Mouse (Mus musculus): ENCODE results near the gene H2al1g. TPM values are rescaled to one million over a fixed set of nuclear protein-coding genes. Genes with fewer than 3 reads are reported as not detected.

The H2al1g gene
- polyA plus RNA-seq (2015; fragmentation: Nextera tagmentation; extraction: Ambion mirVana): not detected in 2 replicates

DNA sequence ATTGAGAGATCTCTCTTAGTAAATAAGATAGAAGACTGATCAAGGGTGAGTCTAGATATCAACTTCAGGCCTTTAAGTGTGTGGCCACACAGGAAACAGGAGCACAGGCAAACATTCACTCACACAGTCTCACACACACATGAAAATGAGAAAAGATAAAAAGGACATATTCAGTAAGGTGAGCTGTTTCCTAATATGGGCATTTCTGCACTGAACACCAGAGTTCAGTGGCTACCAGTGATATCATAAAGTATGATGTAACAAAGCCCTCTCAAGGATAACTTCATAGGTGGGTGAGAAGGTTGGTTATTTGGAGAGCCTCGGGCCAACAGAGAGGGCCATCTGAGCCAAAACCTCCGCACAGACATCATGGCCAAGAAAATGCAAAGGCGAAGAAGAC is at the start of gene H2al1g:
Gene H2al1g, plus strand, starts transcription at position 301 of the 400 bp plus-strand sequence.

DNA sequence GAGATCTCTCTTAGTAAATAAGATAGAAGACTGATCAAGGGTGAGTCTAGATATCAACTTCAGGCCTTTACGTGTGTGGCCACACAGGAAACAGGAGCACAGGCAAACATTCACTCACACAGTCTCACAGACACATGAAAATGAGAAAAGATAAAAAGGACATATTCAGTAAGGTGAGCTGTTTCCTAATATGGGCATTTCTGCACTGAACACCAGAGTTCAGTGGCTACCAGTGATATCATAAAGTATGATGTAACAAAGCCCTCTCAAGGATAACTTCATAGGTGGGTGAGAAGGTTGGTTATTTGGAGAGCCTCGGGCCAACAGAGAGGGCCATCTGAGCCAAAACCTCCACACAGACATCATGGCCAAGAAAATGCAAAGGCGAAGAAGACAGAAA is 19.1 kb upstream of the H2al1g start, which contains the start of gene H2al1a:
Gene H2al1a, plus strand, starts transcription at position 301 of the 400 bp plus-strand sequence.

DNA sequence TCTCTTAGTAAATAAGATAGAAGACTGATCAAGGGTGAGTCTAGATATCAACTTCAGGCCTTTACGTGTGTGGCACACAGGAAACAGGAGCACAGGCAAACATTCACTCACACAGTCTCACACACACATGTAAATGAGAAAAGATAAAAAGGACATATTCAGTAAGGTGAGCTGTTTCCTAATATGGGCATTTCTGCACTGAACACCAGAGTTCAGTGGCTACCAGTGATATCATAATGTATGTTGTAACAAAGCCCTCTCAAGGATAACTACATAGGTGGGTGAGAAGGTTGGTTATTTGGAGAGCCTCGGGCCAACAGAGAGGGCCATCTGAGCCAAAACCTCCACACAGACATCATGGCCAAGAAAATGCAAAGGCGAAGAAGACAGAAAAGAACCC is 15.9 kb upstream of the H2al1g start, which contains the start of gene H2al1b:
Gene H2al1b, plus strand, starts transcription at position 301 of the 400 bp plus-strand sequence.

DNA sequence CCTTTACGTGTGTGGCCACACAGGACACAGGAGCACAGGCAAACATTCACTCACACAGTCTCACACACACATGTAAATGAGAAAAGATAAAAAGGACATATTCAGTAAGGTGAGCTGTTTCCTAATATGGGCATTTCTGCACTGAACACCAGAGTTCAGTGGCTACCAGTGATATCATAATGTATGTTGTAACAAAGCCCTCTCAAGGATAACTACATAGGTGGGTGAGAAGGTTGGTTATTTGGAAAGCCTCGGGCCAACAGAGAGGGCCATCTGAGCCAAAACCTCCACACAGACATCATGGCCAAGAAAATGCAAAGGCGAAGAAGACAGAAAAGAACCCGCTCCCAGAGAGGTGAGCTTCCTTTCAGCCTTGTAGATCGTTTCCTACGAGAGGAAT is 12.7 kb upstream of the H2al1g start, which contains the start of gene H2al1c:
Gene H2al1c, plus strand, starts transcription at position 301 of the 400 bp plus-strand sequence.

DNA sequence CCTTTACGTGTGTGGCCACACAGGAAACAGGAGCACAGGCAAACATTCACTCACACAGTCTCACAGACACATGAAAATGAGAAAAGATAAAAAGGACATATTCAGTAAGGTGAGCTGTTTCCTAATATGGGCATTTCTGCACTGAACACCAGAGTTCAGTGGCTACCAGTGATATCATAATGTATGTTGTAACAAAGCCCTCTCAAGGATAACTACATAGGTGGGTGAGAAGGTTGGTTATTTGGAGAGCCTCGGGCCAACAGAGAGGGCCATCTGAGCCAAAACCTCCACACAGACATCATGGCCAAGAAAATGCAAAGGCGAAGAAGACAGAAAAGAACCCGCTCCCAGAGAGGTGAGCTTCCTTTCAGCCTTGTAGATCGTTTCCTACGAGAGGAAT is 9.5 kb upstream of the H2al1g start, which contains the start of gene H2al1d:
Gene H2al1d, plus strand, starts transcription at position 301 of the 400 bp plus-strand sequence.

DNA sequence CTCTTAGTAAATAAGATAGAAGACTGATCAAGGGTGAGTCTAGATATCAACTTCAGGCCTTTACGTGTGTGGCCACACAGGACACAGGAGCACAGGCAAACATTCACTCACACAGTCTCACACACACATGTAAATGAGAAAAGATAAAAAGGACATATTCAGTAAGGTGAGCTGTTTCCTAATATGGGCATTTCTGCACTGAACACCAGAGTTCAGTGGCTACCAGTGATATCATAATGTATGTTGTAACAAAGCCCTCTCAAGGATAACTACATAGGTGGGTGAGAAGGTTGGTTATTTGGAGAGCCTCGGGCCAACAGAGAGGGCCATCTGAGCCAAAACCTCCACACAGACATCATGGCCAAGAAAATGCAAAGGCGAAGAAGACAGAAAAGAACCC is 6.4 kb upstream of the H2al1g start, which contains the start of gene H2al1e:
Gene H2al1e, plus strand, starts transcription at position 301 of the 400 bp plus-strand sequence.

DNA sequence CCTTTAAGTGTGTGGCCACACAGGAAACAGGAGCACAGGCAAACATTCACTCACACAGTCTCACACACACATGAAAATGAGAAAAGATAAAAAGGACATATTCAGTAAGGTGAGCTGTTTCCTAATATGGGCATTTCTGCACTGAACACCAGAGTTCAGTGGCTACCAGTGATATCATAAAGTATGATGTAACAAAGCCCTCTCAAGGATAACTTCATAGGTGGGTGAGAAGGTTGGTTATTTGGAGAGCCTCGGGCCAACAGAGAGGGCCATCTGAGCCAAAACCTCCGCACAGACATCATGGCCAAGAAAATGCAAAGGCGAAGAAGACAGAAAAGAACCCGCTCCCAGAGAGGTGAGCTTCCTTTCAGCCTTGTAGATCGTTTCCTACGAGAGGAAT is 3.2 kb upstream of the H2al1g start, which contains the start of gene H2al1f:
Gene H2al1f, plus strand, starts transcription at position 301 of the 400 bp plus-strand sequence.

DNA sequence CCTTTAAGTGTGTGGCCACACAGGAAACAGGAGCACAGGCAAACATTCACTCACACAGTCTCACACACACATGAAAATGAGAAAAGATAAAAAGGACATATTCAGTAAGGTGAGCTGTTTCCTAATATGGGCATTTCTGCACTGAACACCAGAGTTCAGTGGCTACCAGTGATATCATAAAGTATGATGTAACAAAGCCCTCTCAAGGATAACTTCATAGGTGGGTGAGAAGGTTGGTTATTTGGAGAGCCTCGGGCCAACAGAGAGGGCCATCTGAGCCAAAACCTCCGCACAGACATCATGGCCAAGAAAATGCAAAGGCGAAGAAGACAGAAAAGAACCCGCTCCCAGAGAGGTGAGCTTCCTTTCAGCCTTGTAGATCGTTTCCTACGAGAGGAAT is 3.1 kb downstream of the H2al1g start, which contains the start of gene H2al1h:
Gene H2al1h, plus strand, starts transcription at position 301 of the 400 bp plus-strand sequence.

DNA sequence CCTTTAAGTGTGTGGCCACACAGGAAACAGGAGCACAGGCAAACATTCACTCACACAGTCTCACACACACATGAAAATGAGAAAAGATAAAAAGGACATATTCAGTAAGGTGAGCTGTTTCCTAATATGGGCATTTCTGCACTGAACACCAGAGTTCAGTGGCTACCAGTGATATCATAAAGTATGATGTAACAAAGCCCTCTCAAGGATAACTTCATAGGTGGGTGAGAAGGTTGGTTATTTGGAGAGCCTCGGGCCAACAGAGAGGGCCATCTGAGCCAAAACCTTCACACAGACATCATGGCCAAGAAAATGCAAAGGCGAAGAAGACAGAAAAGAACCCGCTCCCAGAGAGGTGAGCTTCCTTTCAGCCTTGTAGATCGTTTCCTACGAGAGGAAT is 6.3 kb downstream of the H2al1g start, which contains the start of gene H2al1i:
Gene H2al1i, plus strand, starts transcription at position 301 of the 400 bp plus-strand sequence.

DNA sequence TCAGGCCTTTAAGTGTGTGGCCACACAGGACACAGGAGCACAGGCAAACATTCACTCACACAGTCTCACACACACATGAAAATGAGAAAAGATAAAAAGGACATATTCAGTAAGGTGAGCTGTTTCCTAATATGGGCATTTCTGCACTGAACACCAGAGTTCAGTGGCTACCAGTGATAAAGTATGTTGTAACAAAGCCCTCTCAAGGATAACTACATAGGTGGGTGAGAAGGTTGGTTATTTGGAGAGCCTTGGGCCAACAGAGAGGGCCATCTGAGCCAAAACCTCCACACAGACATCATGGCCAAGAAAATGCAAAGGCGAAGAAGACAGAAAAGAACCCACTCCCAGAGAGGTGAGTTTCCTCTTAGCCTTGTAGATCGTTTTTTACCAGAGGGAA is 9.5 kb downstream of the H2al1g start, which contains the start of gene H2al1j:
Gene H2al1j, plus strand, starts transcription at position 301 of the 400 bp plus-strand sequence.

Other genes starting within 250 kb of the H2al1g start
- gene H2al1a, start 19.0 kb upstream of the H2al1g start, polyA plus RNA-seq (2015; fragmentation: Nextera tagmentation; extraction: Ambion mirVana): not detected in 2 replicates
- not detected in 2 replicates for gene H2al1b, start 15.8 kb upstream of the H2al1g start, polyA plus RNA-seq (2015; fragmentation: Nextera tagmentation; extraction: Ambion mirVana)
- gene H2al1c, start 12.6 kb upstream of the H2al1g start, polyA plus RNA-seq (2015; fragmentation: Nextera tagmentation; extraction: Ambion mirVana): not detected in 2 replicates
- not detected in 2 replicates for gene H2al1d, start 9.4 kb upstream of the H2al1g start, polyA plus RNA-seq (2015; fragmentation: Nextera tagmentation; extraction: Ambion mirVana)
- gene H2al1e, start 6.3 kb upstream of the H2al1g start, polyA plus RNA-seq (2015; fragmentation: Nextera tagmentation; extraction: Ambion mirVana): not detected in 2 replicates
- not detected in 2 replicates for gene H2al1f, start 3.1 kb upstream of the H2al1g start, polyA plus RNA-seq (2015; fragmentation: Nextera tagmentation; extraction: Ambion mirVana)
- gene H2al1h, start 3.2 kb downstream of the H2al1g start, polyA plus RNA-seq (2015; fragmentation: Nextera tagmentation; extraction: Ambion mirVana): not detected in 2 replicates
- gene H2al1i, start 6.4 kb downstream of the H2al1g start, polyA plus RNA-seq (2015; fragmentation: Nextera tagmentation; extraction: Ambion mirVana): not detected in 2 replicates
- gene H2al1j, start 9.6 kb downstream of the H2al1g start, polyA plus RNA-seq (2015; fragmentation: Nextera tagmentation; extraction: Ambion mirVana): not detected in 2 replicates